ENCODE assay signal across 8 mouse cellular contexts in the genomic region with DNA sequence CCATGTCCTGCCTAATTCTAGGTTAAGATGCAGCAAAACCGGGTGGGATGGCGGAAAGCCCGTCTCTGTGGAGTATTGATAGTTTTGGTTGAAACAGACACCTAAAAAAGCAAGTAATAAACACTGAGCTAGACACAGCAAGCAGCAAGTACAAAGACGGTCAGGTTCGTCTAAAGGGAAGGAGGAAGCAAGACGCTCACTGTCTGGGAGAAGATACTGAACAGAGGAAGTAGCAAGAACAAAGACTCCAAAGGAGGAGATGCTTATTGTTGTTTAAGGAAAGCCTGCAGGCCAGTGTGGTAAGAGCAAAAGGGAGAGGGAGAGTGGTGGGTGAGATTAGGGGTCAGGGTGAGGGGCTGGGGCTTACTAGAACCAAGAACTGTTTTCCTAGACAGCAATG. TPM values are rescaled to one million over a fixed set of nuclear protein-coding genes. Genes with fewer than 3 reads are reported as not detected.
DNase-seq lines count a peak whose midpoint lies in the region; ATAC-seq lines count a peak whose summit lies in the region.

No protein-coding gene starts in this region.

- no peaks in the 10 kb centered on the region for H3K27me3 ChIP-seq in kidney, embryonic 16.5 days (ENCODE audit: insufficient read depth, low read length)
- no peaks in the 10 kb centered on the region for H3K27me3 ChIP-seq in embryonic facial prominence, embryonic 15.5 days
- no peaks in the 10 kb centered on the region for H3K27me3 ChIP-seq in limb, embryonic 10.5 days (ENCODE audit: low read depth, poor library complexity, severe bottlenecking)
- H3K27me3 ChIP-seq in neural tube, embryonic 13.5 days = no peaks in the 10 kb centered on the region

- 38% methylated on average over 6 of the region's 6 CpGs for WGBS in kidney, embryonic 16.5 days
- 40% methylated on average over 6 of the region's 6 CpGs for WGBS in embryonic facial prominence, embryonic 15.5 days
- WGBS in limb, embryonic 10.5 days = 72% methylated on average over 6 of the region's 6 CpGs
- WGBS in neural tube, embryonic 13.5 days = 51% methylated on average over 6 of the region's 6 CpGs

- no peak for DNase-seq in kidney, postnatal 4 days
- no peak for DNase-seq in limb, embryonic 10.5 days (ENCODE audit: low spot score)
- DNase-seq in right cerebral cortex, postnatal 14 days = no peak
- no peak for DNase-seq in layer of hippocampus, postnatal 25 days (ENCODE audit: extremely low spot score in 1 of 2, low spot score in 1 of 2)
- no peak for DNase-seq in thymus, postnatal 4 days

- H3K9ac ChIP-seq in kidney, embryonic 16.5 days (replicated peaks; ENCODE audit: low read length) = peak overlapping the region; percentile 59
- H3K9ac ChIP-seq in embryonic facial prominence, embryonic 15.5 days = no peak overlapping the region
- H3K9ac ChIP-seq in neural tube, embryonic 13.5 days = peak overlapping the region; percentile 96

- peaks cover 48% of the 10 kb centered on the region for H3K4me1 ChIP-seq in kidney, embryonic 16.5 days (ENCODE audit: insufficient read depth, low read length)
- peaks cover 33% of the 10 kb centered on the region for H3K4me1 ChIP-seq in embryonic facial prominence, embryonic 15.5 days
- peaks cover 31% of the 10 kb centered on the region for H3K4me1 ChIP-seq in limb, embryonic 10.5 days
- peaks cover 59% of the 10 kb centered on the region for H3K4me1 ChIP-seq in neural tube, embryonic 13.5 days (replicated peaks)

- H3K36me3 ChIP-seq in kidney, embryonic 16.5 days (ENCODE audit: insufficient read depth, low read length) = 0 out of 2 replicates have a peak, but pooled peaks cover 2% of the 10 kb centered on the region
- H3K36me3 ChIP-seq in embryonic facial prominence, embryonic 15.5 days = no peaks in the 10 kb centered on the region
- peaks cover 19% of the 10 kb centered on the region for H3K36me3 ChIP-seq in limb, embryonic 10.5 days
- H3K36me3 ChIP-seq in neural tube, embryonic 13.5 days = no peaks in the 10 kb centered on the region

- H3K4me2 ChIP-seq in kidney, embryonic 16.5 days (replicated peaks; ENCODE audit: low read depth, low read length) = peak overlapping the region; percentile 66
- peak overlapping the region; percentile 72 for H3K4me2 ChIP-seq in embryonic facial prominence, embryonic 15.5 days (replicated peaks)
- H3K4me2 ChIP-seq in neural tube, embryonic 13.5 days = peak overlapping the region; percentile 80

- H3K9me3 ChIP-seq in kidney, embryonic 16.5 days (ENCODE audit: low read length) = no peaks in the 10 kb centered on the region
- H3K9me3 ChIP-seq in embryonic facial prominence, embryonic 15.5 days (replicated peaks) = no peaks in the 10 kb centered on the region
- H3K9me3 ChIP-seq in limb, embryonic 10.5 days (replicated peaks) = no peaks in the 10 kb centered on the region
- no peaks in the 10 kb centered on the region for H3K9me3 ChIP-seq in neural tube, embryonic 13.5 days

- ATAC-seq in kidney, embryonic 16.5 days (ENCODE audit: low FRiP score, low TSS enrichment) = no peak
- ATAC-seq in embryonic facial prominence, embryonic 15.5 days (ENCODE audit: insufficient number of reproducible peaks, low FRiP score, low TSS enrichment, low read depth) = no peak
- no peak for ATAC-seq in neural tube, embryonic 13.5 days (ENCODE audit: low read depth)

- H3K4me3 ChIP-seq in kidney, embryonic 16.5 days (ENCODE audit: low read length) = peak overlapping the region; percentile 44
- H3K4me3 ChIP-seq in embryonic facial prominence, embryonic 15.5 days (replicated peaks) = peak overlapping the region; percentile 87; the same call in 1 of the 2 replicates
- H3K4me3 ChIP-seq in limb, embryonic 10.5 days = 0 out of 2 replicates have a peak overlapping the region, but pooled peaks have one; percentile 86
- H3K4me3 ChIP-seq in neural tube, embryonic 13.5 days = peak overlapping the region; percentile 90

- H3K27ac ChIP-seq in kidney, embryonic 16.5 days (ENCODE audit: low read length) = peak overlapping the region; percentile 73; the same call in 1 of the 2 replicates
- H3K27ac ChIP-seq in embryonic facial prominence, embryonic 15.5 days (replicated peaks) = 0 out of 2 replicates have a peak overlapping the region, but pooled peaks have one; percentile 44
- H3K27ac ChIP-seq in limb, embryonic 10.5 days = peak overlapping the region; percentile 22; the same call in 1 of the 2 replicates
- peak overlapping the region; percentile 56 for H3K27ac ChIP-seq in neural tube, embryonic 13.5 days (replicated peaks)

RNA-seq across cellular contexts. Expression of a gene that starts 2.4 kb away (rescaled TPM):
- 4.7 and 5.7 TPM in 2 replicates for polyA plus RNA-seq in kidney, embryonic 16.5 days (2015; fragmentation: Nextera tagmentation; extraction: Ambion mirVana)
- polyA plus RNA-seq in embryonic facial prominence, embryonic 15.5 days (2015; fragmentation: Nextera tagmentation; extraction: Ambion mirVana) = 7.3 and 8.6 TPM in 2 replicates
- 1.8 and 4.7 TPM in 2 replicates for polyA plus RNA-seq in limb, embryonic 10.5 days (2016; fragmentation: Nextera tagmentation; extraction: Ambion mirVana)
- 111 and 115 TPM in 2 replicates for polyA plus RNA-seq in neural tube, embryonic 13.5 days (2015; fragmentation: Nextera tagmentation; extraction: Ambion mirVana)
- total RNA-seq in layer of hippocampus, postnatal 25 days (2021) = 100 to 1,000 TPM; 201 to 202 TPM

RNA-seq across cellular contexts. Expression of a gene that starts 2.9 kb away (rescaled TPM):
- 31.5 and 32.6 TPM in 2 replicates for polyA plus RNA-seq in kidney, embryonic 16.5 days (2015; fragmentation: Nextera tagmentation; extraction: Ambion mirVana)
- 36.5 and 36.6 TPM in 2 replicates for polyA plus RNA-seq in embryonic facial prominence, embryonic 15.5 days (2015; fragmentation: Nextera tagmentation; extraction: Ambion mirVana)
- polyA plus RNA-seq in limb, embryonic 10.5 days (2016; fragmentation: Nextera tagmentation; extraction: Ambion mirVana) = 28.1 and 33.9 TPM in 2 replicates
- polyA plus RNA-seq in neural tube, embryonic 13.5 days (2015; fragmentation: Nextera tagmentation; extraction: Ambion mirVana) = 30.7 and 33.4 TPM in 2 replicates
- total RNA-seq in layer of hippocampus, postnatal 25 days (2021) = 10 to 100 TPM; 44.4 to 51.4 TPM

Comparison
In these comparisons a context has a peak if more than half of its experiments do, and no peak if none do; other contexts are left out.
1. H3K27ac ChIP-seq: peak in every context shown above with its lines; median percentile 73 in kidney, embryonic 16.5 days; 56 in neural tube, embryonic 13.5 days; 44 in embryonic facial prominence, embryonic 15.5 days; 22 in limb, embryonic 10.5 days.
2. RNA of a gene that starts 2.4 kb away (polyA plus RNA-seq): 111 to 115 TPM in neural tube, embryonic 13.5 days; 7.3 to 8.6 TPM in embryonic facial prominence, embryonic 15.5 days, 4.7 to 5.7 TPM in kidney, embryonic 16.5 days and 1.8 to 4.7 TPM in limb, embryonic 10.5 days; every median in the first group is over 10 times any median in the second.
3. Peak in every context shown above with its lines, with median percentiles within 50 percentile points of each other: H3K4me2 ChIP-seq and H3K4me3 ChIP-seq.